In genomic region chr17:48407910-48408525, GRCm38 (mm10) we compare ENCODE assay signal across 8 mouse cellular contexts. TPM values are rescaled to one million over a fixed set of nuclear protein-coding genes. Genes with fewer than 3 reads are reported as not detected.
DNase-seq lines count a peak whose midpoint lies in the region; ATAC-seq and TF ChIP-seq lines count a peak whose summit lies in the region.

No protein-coding gene starts in this region.

- H3K9ac ChIP-seq in heart, embryonic 14.5 days (ENCODE audit: low read length), result peak overlapping the region; percentile 100
- H3K9ac ChIP-seq in ES-E14 (ENCODE audit: insufficient read depth, low read depth, low read length, poor library complexity, severe bottlenecking), result peak overlapping the region; percentile 98
- H3K9ac ChIP-seq in liver, postnatal 0 days (replicated peaks), result peak overlapping the region; percentile 99

- H3K27me3 ChIP-seq in heart, embryonic 14.5 days (ENCODE audit: control insufficient read depth, insufficient read depth, low read length), result no peaks in the 10 kb centered on the region
- no peaks in the 10 kb centered on the region for H3K27me3 ChIP-seq in liver, postnatal 0 days (ENCODE audit: insufficient read depth, low read length)

- H3K4me3 ChIP-seq in heart, embryonic 14.5 days (ENCODE audit: control insufficient read depth in 1 of 2, insufficient read depth in 1 of 2, low read depth in 1 of 2, low read length in 2 of 2), result peak overlapping the region; percentile 62 to 95
- H3K4me3 ChIP-seq in ES-E14 (ENCODE audit: insufficient read depth in 1 of 2, low read depth in 1 of 2, low read length in 2 of 2, poor library complexity in 1 of 2, severe bottlenecking in 1 of 2), result peak overlapping the region; percentile 84 to 90
- H3K4me3 ChIP-seq in liver, postnatal 0 days (ENCODE audit: low read depth, low read length), result peak overlapping the region; percentile 94

- peak overlapping the region; percentile 81 for H3K4me2 ChIP-seq in heart, embryonic 14.5 days (ENCODE audit: low read length)
- peak overlapping the region; percentile 87 for H3K4me2 ChIP-seq in liver, postnatal 0 days (ENCODE audit: low read depth, low read length)

- TF ChIP-seq EP300 in liver, postnatal 0 days (IDR thresholded peaks at IDR 0.05; ENCODE audit: low read depth), result no peak

- H3K27ac ChIP-seq in heart, embryonic 14.5 days (replicated peaks in 1 of 2; ENCODE audit: control insufficient read depth in 1 of 2, insufficient read depth in 1 of 2, low read depth in 2 of 2, low read length in 2 of 2), result peak overlapping the region; percentile 95 to 100
- H3K27ac ChIP-seq in ES-E14 (ENCODE audit: insufficient read depth, low read depth, low read length, poor library complexity, severe bottlenecking), result peak overlapping the region; percentile 97; the same call in 1 of the 2 replicates
- peak overlapping the region; percentile 100 for H3K27ac ChIP-seq in liver, postnatal 0 days (ENCODE audit: low read depth)

- 5% methylated on average over 8 of the region's 8 CpGs for WGBS in heart, embryonic 14.5 days
- WGBS in liver, postnatal 0 days (ENCODE audit: insufficient replicate concordance), result 5% methylated on average over 8 of the region's 8 CpGs

- ATAC-seq in heart, embryonic 14.5 days (ENCODE audit: insufficient number of reproducible peaks, insufficient read depth, low FRiP score, low read depth), result no peak
- ATAC-seq in liver, postnatal 0 days, result no peak

- DNase-seq in heart, postnatal 10 days, result no peak
- no peak for DNase-seq in ES-E14 (ENCODE audit: low read depth, low spot score)
- DNase-seq in forelimb bud, embryonic 11.5 days (ENCODE audit: low read depth, low spot score), result peak; percentile 12
- no peak for DNase-seq in liver, postnatal 0 days
- no peak for DNase-seq in yolk sac, embryonic 10.5 days (ENCODE audit: low spot score)
- no peak for DNase-seq in urinary bladder, postnatal 36 days (ENCODE audit: low spot score in 2 of 2)
- DNase-seq in gastrocnemius, postnatal 4 days (ENCODE audit: low spot score in 2 of 2), result no peak

- no peak for TF ChIP-seq CTCF in liver, postnatal 0 days (IDR thresholded peaks at IDR 0.05; ENCODE audit: low read depth)

- no peaks in the 10 kb centered on the region for H3K9me3 ChIP-seq in heart, embryonic 14.5 days (ENCODE audit: control insufficient read depth, low read length)
- no peaks in the 10 kb centered on the region for H3K9me3 ChIP-seq in ES-E14 (ENCODE audit: control insufficient read depth, insufficient read depth, low read depth, low read length)
- H3K9me3 ChIP-seq in liver, postnatal 0 days (ENCODE audit: low read length), result no peaks in the 10 kb centered on the region

- H3K4me1 ChIP-seq in heart, embryonic 14.5 days (ENCODE audit: control insufficient read depth in 2 of 2, insufficient read depth in 2 of 2, low read length in 2 of 2), result peaks cover 2 to 26% of the 10 kb centered on the region in 2 experiments; a peak in 2 of 4 replicates
- peaks cover 0 to 4% of the 10 kb centered on the region in 2 experiments; a peak in 3 of 4 replicates for H3K4me1 ChIP-seq in ES-E14 (ENCODE audit: control insufficient read depth in 2 of 2, insufficient read depth in 2 of 2, low read length in 2 of 2, poor library complexity in 1 of 2)
- peaks cover 34% of the 10 kb centered on the region for H3K4me1 ChIP-seq in liver, postnatal 0 days (ENCODE audit: insufficient read depth)

- intact Hi-C loops in heart, postnatal 10 days (cut with DNase I), result no loop called here

- in situ Hi-C loops in ES-E14 (cut with MboI; ENCODE audit: low sequenced_read_pairs in 2 of 2, unreplicated experiment in 2 of 2), result no loop called here

- H3K36me3 ChIP-seq in heart, embryonic 14.5 days (ENCODE audit: control insufficient read depth, insufficient read depth, low read length), result peaks cover 12% of the 10 kb centered on the region
- H3K36me3 ChIP-seq in ES-E14 (ENCODE audit: control insufficient read depth, insufficient read depth, low read length, poor library complexity, severe bottlenecking), result peaks cover 10% of the 10 kb centered on the region
- H3K36me3 ChIP-seq in liver, postnatal 0 days (replicated peaks; ENCODE audit: insufficient read depth, low read length), result peaks cover 15% of the 10 kb centered on the region; the same call in 1 of the 2 replicates

TF ChIP-seq in ES-E14, 5 proteins besides CTCF, POLR2A, EP300 and RAD21:
- TF ChIP-seq MAFK (IDR thresholded peaks at IDR 0.05; ENCODE audit: insufficient read depth, low read depth, low read length) (no peak), CHD2 (IDR thresholded peaks at IDR 0.05; ENCODE audit: low read depth, low read length) (no peak), ZNF384 (IDR thresholded peaks at IDR 0.05; ENCODE audit: low read depth, low read length) (no peak), HCFC1 (IDR thresholded peaks at IDR 0.05; ENCODE audit: borderline replicate concordance, insufficient read depth, low read length) (no peak), ZC3H11A (IDR thresholded peaks at IDR 0.05; ENCODE audit: borderline replicate concordance, low read depth, low read length) (no peak)

RNA-seq across cellular contexts. Expression of gene Nfya, which starts 1.7 kb away (rescaled TPM):
- polyA plus RNA-seq in heart, embryonic 14.5 days (2014; fragmentation: Nextera tagmentation; extraction: Ambion mirVana), result 13.5 and 16.2 TPM in 2 replicates
- total RNA-seq in heart, postnatal 10 days (2021), result 10 to 100 TPM; 22.0 to 29.9 TPM
- 23.3 and 25.2 TPM in 2 replicates for total RNA-seq in ES-E14 (2012; rRNA removed)
- polyA plus RNA-seq in liver, postnatal 0 days (2015; fragmentation: Nextera tagmentation; extraction: Ambion mirVana), result 3.2 and 3.7 TPM in 2 replicates
- 10 to 100 TPM; 26.9 to 29.3 TPM for total RNA-seq in gastrocnemius, postnatal 4 days (2021)

RNA-seq across cellular contexts. Expression of gene Oard1, which starts 1.8 kb away (rescaled TPM):
- 42.6 and 46.4 TPM in 2 replicates for polyA plus RNA-seq in heart, embryonic 14.5 days (2014; fragmentation: Nextera tagmentation; extraction: Ambion mirVana)
- 10 to 100 TPM; 11.5 to 16.4 TPM for total RNA-seq in heart, postnatal 10 days (2021)
- total RNA-seq in ES-E14 (2012; rRNA removed), result 27.0 and 38.6 TPM in 2 replicates
- polyA plus RNA-seq in liver, postnatal 0 days (2015; fragmentation: Nextera tagmentation; extraction: Ambion mirVana), result 29.7 and 30.1 TPM in 2 replicates
- 10 to 100 TPM; 11.7 to 13.4 TPM for total RNA-seq in gastrocnemius, postnatal 4 days (2021)

RNA-seq across cellular contexts. Expression of gene Apobec2, which starts 24.7 kb away (rescaled TPM):
- polyA plus RNA-seq in heart, embryonic 14.5 days (2014; fragmentation: Nextera tagmentation; extraction: Ambion mirVana), result 233 and 243 TPM in 2 replicates
- 100 to 1,000 TPM; 227 to 228 TPM for total RNA-seq in heart, postnatal 10 days (2021)
- 3.0 and 5.6 TPM in 2 replicates for total RNA-seq in ES-E14 (2012; rRNA removed)
- polyA plus RNA-seq in liver, postnatal 0 days (2015; fragmentation: Nextera tagmentation; extraction: Ambion mirVana), result 0.25 and 3.6 TPM in 2 replicates
- total RNA-seq in gastrocnemius, postnatal 4 days (2021), result 100 to 1,000 TPM; 585 to 600 TPM

RNA-seq across cellular contexts. Expression of gene Tspo2, which starts 43.3 kb away (rescaled TPM):
- 3.6 and 5.0 TPM in 2 replicates for polyA plus RNA-seq in heart, embryonic 14.5 days (2014; fragmentation: Nextera tagmentation; extraction: Ambion mirVana)
- 1 to 10 TPM in 1 of 2 experiments, not detected in 1; 1.0 TPM for total RNA-seq in heart, postnatal 10 days (2021)
- total RNA-seq in ES-E14 (2012; rRNA removed), result 0.16 TPM in 1 of 2 replicates, not detected in the other
- polyA plus RNA-seq in liver, postnatal 0 days (2015; fragmentation: Nextera tagmentation; extraction: Ambion mirVana), result 61.1 and 65.2 TPM in 2 replicates
- under 1 TPM in 1 of 2 experiments, not detected in 1; 0.20 TPM for total RNA-seq in gastrocnemius, postnatal 4 days (2021)

RNA-seq across cellular contexts. Expression of gene Unc5cl, which starts 46.7 kb away (rescaled TPM):
- 0.43 TPM in 1 of 2 replicates, not detected in the other for polyA plus RNA-seq in heart, embryonic 14.5 days (2014; fragmentation: Nextera tagmentation; extraction: Ambion mirVana)
- total RNA-seq in heart, postnatal 10 days (2021), result under 1 TPM in 1 of 2 experiments, not detected in 1; 0.72 TPM
- total RNA-seq in ES-E14 (2012; rRNA removed), result 1.2 and 3.2 TPM in 2 replicates
- polyA plus RNA-seq in liver, postnatal 0 days (2015; fragmentation: Nextera tagmentation; extraction: Ambion mirVana), result 0.68 and 0.92 TPM in 2 replicates
- not detected for total RNA-seq in gastrocnemius, postnatal 4 days (2021)

Comparison
In these comparisons a context has a peak if more than half of its experiments do, and no peak if none do; other contexts are left out.
1. RNA of gene Apobec2, which starts 24.7 kb away (total RNA-seq): 585 to 600 TPM in gastrocnemius, postnatal 4 days and 227 to 228 TPM in heart, postnatal 10 days; 3.0 to 5.6 TPM in ES-E14; every median in the first group is over 10 times any median in the second.
2. Peak in every context shown above with its lines, with median percentiles within 50 percentile points of each other: H3K27ac ChIP-seq, H3K4me3 ChIP-seq and H3K9ac ChIP-seq.